ENCODE assay signal across 8 mouse cellular contexts in the genomic region with DNA sequence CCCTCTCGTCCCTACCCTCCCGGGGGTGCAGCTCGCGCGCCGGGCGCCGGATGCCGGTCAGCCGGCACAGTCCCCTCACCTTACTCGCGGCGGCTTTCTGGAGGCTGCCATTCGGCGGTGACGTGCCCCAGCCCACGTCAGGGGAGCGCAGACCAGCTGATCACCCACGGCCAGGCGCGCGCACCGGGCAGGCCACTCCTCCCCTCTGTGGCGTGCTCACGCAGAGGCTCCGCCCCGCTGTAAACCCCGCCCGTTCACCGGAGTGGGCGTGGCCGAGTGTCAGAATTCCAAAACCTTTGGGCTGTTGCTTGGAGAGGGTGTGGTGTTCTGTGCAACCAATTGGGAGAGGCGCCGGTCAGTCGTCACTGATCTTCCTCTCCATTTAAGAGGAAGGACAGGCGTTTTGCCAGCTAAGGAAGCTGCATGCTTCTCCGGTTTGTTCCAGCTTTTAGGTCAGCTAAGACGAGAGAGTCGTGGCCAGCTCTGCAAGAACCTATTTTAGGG. TPM values are rescaled to one million over a fixed set of nuclear protein-coding genes. Genes with fewer than 3 reads are reported as not detected.
A peak's percentile ranks its signal among the peaks of the same experiment; 100 is the strongest.
DNase-seq lines count a peak whose midpoint lies in the region; ATAC-seq lines count a peak whose summit lies in the region.

No protein-coding gene starts in this region.

- H3K4me1 ChIP-seq in hindbrain, embryonic 16.5 days (ENCODE audit: control insufficient read depth, insufficient read depth, low read depth, low read length) = peaks cover 14% of the 10 kb centered on the region

- peak overlapping the region; percentile 94 for H3K9ac ChIP-seq in hindbrain, embryonic 16.5 days (ENCODE audit: low read depth, low read length)

- peak overlapping the region; percentile 83 for H3K27ac ChIP-seq in hindbrain, embryonic 16.5 days (ENCODE audit: low read depth, low read length)
- H3K27ac ChIP-seq in macrophage = 0 out of 2 replicates have a peak overlapping the region, but pooled peaks have one; percentile 8

- H3K36me3 ChIP-seq in hindbrain, embryonic 16.5 days (ENCODE audit: control insufficient read depth, insufficient read depth, low read length) = no peaks in the 10 kb centered on the region
- no peaks in the 10 kb centered on the region for H3K36me3 ChIP-seq in macrophage (ENCODE audit: inconsistent target)

- peak; percentile 98 for DNase-seq in R1 (ENCODE audit: low read depth, low spot score)
- peak; percentile 98 to 99 for DNase-seq in cerebellum, postnatal 25 days
- DNase-seq in frontal cortex, postnatal 36 days (ENCODE audit: low spot score in 2 of 2) = peak; percentile 98
- peak; percentile 98 to 99 for DNase-seq in left cerebral cortex, adult 18-20 months (ENCODE audit: low spot score in 2 of 2)
- peak; percentile 99 for DNase-seq in right cerebral cortex, adult 18-20 months
- DNase-seq in urinary bladder, postnatal 10 days (ENCODE audit: low spot score) = peak; percentile 93

- no peaks in the 10 kb centered on the region for H3K27me3 ChIP-seq in hindbrain, embryonic 16.5 days (replicated peaks; ENCODE audit: control insufficient read depth, insufficient read depth, low read length)

- H3K4me2 ChIP-seq in hindbrain, embryonic 16.5 days (ENCODE audit: low read length) = peak overlapping the region; percentile 69

- peak; percentile 99 for ATAC-seq in hindbrain, embryonic 16.5 days

- peak overlapping the region; percentile 70 for H3K4me3 ChIP-seq in hindbrain, embryonic 16.5 days (ENCODE audit: low read length)
- H3K4me3 ChIP-seq in macrophage (ENCODE audit: inconsistent target) = no peak overlapping the region; the same call in 1 of the 2 replicates

- 0% methylated on average over 39 of the region's 39 CpGs for WGBS in hindbrain, embryonic 16.5 days
- WGBS in macrophage (ENCODE audit: missing documents) = under 1% methylated on average over 39 of the region's 39 CpGs

- H3K79me2 ChIP-seq in macrophage (ENCODE audit: inconsistent target) = peaks cover 46% of the 10 kb centered on the region

- no peaks in the 10 kb centered on the region for H3K9me3 ChIP-seq in hindbrain, embryonic 16.5 days (ENCODE audit: control insufficient read depth, low read length)

RNA-seq across cellular contexts. Expression of gene Xpnpep1, which starts 1.5 kb away (rescaled TPM):
- 118 and 129 TPM in 2 replicates for polyA plus RNA-seq in hindbrain, embryonic 16.5 days (2015; fragmentation: Nextera tagmentation; extraction: Ambion mirVana)
- 10 to 100 TPM; 60.4 to 65.1 TPM for total RNA-seq in left cerebral cortex, adult 18-20 months (2021)
- 100 to 1,000 TPM in 8 of 26 experiments, 10 to 100 TPM in 18; 56.5 to 138 (median 82.8) TPM for total RNA-seq in macrophage (2018; cell fraction: chromatin; rRNA removed)
- 10 to 100 TPM; 49.7 to 67.0 (median 58.6) TPM for total RNA-seq in macrophage (2018; cell fraction: cytosol; rRNA removed)
- 10 to 100 TPM; 42.7 to 82.2 (median 52.4) TPM for total RNA-seq in macrophage (2018; cell fraction: nucleus; rRNA removed)
- 48.5 to 74.2 TPM (median 48.6 TPM) in 3 replicates for polyA plus RNA-seq in macrophage (2018)
